Mouse (Mus musculus): ENCODE measurements around the gene Mmp14.

The Mmp14 gene

GRCm38 (mm10) chr14:54435194-54435918 lies 3.9 kb downstream of the Mmp14 start:
- no peak for DNase-seq

- no peak for DNase-seq
Measured at GRCm38 (mm10) chr14:54439155-54439554, 7.7 kb downstream of the Mmp14 start.

GRCm38 (mm10) chr14:54439610-54440009 lies 8.2 kb downstream of the Mmp14 start:
- no peak for DNase-seq

DNA sequence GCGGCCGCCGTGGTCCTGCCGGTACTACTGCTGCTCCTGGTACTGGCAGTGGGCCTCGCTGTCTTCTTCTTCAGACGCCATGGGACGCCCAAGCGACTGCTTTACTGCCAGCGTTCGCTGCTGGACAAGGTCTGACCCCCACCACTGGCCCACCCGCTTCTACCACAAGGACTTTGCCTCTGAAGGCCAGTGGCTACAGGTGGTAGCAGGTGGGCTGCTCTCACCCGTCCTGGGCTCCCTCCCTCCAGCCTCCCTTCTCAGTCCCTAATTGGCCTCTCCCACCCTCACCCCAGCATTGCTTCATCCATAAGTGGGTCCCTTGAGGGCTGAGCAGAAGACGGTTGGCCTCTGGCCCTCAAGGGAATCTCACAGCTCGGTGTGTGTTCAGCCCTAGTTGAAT lies 9.1 kb downstream of the Mmp14 start:
- DNase-seq, result no peak

DNA sequence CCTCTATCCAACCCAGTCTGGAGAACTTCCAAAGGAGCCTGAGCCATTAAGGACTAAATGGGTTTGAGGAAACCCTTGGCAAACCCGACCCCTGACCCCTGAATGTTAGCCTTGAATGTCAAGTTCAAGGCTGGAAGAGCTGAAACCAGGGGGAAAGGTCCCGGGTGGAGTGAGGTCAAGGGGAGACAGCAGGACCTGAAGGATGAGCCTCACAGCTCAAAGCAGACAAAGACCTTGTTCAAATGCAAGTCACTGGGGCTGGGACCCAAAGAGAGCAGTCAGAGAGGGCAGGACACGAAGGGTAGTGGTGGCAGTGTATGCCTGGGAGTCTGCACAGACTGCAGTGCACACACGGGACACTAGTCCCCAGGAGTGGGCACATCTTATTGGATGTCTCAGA lies 10.0 kb downstream of the Mmp14 start:
- DNase-seq, result no peak

DNA sequence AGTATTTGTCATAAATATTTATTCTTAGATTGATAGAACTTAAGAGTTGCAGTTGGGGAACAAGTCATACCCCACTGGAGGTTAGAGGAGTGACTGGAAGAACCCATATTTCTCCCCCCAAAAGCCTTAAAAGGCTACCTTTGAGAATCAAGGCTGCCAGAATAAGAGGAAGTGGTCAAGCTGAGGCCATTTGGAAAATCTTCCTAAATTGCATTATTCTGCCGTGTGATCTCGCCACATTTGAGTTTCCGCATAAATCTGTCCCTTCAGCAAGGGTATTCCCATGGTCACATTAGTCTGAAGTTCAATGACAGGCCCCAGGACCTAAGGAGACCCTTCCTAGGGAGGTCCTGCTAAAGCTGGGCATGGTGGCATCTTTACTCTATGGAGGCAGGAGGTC lies 11.1 kb downstream of the Mmp14 start:
- no peak for DNase-seq

DNA sequence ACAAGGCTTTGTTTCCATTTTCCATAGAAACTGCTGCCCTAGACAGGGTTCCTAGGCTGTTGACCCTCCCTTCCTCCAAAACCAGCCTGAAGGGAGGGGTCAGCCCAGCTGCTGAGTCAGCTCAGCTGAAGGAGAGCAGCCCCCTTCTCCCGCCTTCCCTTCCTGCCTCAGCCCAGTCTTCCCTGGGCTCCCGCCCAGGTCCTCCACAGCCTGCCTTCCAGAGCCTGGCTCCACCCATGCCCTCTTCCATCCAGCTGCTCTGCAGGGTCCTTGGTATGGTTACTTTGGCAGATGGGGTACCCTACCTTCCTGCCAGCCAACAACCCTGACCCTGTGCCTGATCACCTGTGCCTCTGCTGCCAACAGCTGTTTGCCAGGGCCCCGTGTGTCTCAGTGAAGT lies 11.8 kb downstream of the Mmp14 start:
- DNase-seq, result peak; percentile 37 to 54

DNA sequence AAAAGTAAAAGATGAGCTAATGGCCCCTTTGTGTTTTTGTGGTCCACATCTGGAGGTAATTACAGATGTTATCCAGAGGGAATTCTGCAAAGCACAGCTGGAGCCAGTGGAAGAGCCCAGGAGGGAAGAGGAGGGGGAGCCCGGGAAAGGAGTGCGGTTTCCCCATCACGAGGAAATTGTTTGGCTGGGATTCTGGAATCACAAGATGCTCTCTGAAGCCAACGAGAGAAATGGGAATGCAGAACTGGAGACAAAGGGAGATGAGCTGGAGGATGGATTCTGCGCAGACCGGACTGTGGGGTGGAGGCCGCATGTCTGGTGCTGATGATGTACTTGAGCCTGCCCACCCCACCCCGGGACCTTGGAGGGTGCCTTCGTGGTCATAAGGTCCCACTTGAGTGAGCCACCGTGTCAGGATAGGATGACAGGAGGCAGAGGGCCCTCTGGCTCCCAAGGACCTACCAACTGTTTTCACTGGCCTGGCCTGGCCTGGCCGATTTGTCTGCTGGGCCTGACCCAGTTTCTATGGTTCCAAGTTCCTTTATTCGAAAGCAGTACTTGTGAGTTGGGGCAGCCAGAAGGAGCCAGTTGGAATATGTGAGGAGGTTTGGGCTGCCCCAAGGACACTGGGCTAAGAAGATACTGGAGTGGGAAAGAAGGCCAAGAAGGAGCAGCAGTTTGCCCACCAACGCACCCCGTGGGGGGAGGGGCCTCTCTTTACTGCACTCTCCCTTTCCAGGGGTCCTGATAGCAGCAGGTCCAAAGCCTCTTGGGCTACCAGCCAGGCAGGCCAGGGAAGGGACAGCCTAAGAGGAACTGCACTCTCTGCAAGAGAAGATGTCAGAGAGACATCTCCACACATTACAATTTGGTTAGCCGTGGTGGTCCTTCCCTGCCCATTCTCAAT lies 12.6 kb downstream of the Mmp14 start:
- DNase-seq, result peak; percentile 47 to 49

GRCm38 (mm10) chr14:54445476-54445875 lies 14.1 kb downstream of the Mmp14 start:
- peak; percentile 41 to 48 for DNase-seq

DNA sequence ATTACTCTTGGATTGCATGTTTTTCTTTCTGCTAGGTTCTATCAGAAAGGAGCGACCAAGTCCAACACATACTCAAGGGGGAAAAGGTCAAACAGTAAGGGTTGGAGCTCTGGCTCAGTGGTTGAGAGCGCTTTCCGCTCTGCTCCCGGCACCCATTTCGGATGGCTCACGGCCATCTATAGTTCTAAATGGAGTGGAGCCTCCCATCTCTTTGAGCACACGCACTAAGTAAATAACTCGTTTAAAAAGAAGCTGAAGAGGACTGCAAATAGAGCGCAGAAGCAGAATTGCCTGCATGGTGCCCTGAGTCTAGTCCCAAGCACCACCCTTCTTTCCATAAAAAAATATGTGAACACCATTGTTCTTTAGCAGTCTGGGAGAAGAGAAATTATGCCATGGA lies 22.2 kb downstream of the Mmp14 start:
- DNase-seq, result no peak

DNA sequence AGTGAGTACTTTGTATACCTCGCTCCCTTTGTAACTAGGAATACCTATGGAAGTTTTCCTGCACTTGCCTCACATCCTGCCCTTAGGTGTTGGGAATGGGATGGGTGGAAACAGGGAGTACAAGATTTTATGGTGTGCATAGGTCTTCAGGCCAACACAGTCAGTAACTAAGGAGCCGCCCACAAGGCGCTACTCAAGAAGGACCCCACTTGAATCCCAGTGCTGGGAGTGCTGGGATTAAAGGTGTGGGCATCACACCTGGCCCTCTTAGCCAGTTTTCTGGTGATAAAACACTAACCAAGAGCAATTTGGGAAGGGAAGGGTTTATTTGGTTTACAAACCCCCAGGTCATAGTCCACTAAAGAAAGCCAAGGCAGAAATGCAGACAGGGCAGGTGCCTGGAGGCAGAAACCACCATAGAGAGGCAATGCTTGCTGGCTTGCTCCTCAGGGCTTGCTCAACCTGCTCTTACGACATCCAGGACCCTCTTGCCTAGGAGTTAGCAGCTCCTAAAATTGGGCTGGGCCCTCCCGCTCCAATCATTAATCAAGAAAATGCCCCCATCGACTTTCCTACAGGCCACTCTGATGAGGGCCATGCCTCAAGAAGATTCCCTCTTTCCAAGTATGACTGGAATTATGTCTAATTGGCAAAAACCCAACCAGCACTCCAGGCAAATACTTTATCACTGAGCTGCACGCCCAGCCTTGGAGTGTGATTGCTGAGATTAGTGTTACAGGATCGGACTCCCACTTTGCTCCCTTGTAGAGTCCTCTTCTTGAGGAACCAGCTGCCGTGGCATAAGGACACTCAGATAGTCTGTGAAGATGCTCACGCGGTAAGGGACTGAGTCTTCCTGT lies 23.5 kb downstream of the Mmp14 start:
- DNase-seq, result no peak

GRCm38 (mm10) chr14:54457907-54458569 lies 26.6 kb downstream of the Mmp14 start:
- DNase-seq, result no peak

DNA sequence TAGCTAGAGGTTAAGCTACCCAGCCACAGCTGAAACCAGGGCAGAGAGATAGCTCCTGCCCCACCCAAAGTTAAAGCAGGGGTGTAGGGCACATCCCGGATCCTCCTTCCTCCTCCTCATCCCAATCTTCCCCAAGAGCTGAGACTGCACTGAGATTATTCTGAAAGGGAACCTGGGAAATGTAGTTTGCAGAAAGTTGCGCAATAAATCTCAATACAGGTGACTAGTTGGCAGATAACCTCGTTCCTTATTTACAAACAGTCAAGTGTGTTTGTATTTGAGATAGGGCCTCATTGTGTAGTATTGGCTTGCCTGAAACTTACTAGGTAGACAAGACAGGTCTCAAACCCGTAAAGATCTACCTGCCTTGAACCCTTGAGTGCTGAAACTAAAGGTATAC lies 30.7 kb downstream of the Mmp14 start:
- no peak for DNase-seq

DNA sequence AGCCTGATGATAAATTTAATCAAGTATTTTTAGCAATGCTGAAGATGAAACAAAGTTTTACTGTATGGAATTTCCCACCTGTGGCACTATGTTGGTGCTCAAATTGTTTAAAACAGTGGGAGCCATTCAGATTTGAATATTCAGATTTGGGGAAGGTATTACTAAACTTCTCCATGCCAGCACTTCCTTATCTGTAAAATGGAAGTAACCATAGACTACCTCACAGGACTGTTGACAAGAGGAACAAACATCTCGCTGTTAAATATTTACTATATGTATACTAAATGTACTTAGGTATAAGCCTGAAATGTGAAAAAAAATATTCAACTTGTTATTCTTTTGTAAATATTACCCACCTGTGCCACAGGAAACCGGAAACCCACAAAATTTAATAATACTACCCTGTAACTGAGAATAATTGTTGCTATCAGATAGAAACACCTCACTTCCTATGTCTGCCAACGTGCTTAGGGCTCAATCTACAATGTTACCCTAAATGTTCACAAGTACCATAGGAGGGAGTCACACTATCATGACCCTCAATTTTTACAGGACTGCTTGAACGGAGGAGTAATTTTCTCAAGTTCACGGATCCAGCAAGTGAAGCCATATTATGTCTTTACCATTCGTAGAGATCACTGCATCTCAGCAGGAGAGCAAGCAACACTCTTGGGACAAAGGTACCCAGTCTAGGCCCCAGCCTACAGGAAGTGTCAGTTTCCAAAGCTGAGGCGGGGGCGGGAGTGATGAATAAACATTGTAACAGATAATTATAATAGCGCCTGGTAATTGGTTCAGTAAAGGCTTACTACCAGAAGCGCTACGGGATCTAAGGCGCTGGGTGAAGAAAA lies 31.9 kb downstream of the Mmp14 start:
- DNase-seq, result no peak

DNA sequence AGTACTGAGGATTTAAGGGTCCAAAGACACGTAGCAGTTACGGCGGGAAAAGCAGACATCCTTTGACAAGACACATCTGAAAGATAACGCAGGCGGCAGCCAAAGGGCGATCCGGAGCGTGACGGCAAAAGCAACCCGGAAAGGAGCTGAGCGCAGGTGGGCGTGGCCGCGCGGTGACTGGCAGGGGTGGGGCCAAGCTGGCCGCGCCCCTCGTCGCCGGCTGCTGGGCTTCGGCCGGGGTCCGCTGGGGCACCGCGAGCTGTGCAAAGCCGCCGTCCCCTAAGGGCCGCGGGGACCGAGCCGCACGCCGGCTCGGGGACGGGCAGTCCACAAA lies 32.5 kb downstream of the Mmp14 start, which contains the start of gene Lrp10:
Gene Lrp10, plus strand, starts transcription at position 179 of the 334 bp plus-strand sequence.
- peak; percentile 94 to 96 for DNase-seq

- DNase-seq, result peak; percentile 77 to 81
Measured at GRCm38 (mm10) chr14:54464293-54465005, 33.0 kb downstream of the Mmp14 start.

DNA sequence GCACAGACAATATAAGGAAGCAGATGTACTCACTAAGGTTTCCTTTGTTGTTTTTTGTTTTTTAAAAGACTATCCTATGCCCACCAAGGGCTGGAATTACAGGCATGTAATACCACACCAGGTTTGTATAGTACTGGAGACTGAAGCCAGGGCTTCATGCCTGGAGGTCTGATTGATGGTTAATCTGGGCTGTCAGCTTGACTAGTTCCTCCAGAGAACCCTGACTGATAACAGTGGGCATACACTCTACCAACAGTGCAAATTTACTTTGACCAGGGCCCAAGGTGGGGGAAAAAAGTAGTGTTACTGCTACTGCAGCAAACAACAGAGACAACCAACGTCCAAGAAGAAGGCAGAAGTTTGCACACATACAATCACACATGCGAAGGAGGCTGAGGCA lies 40.1 kb downstream of the Mmp14 start:
- DNase-seq, result no peak

DNA sequence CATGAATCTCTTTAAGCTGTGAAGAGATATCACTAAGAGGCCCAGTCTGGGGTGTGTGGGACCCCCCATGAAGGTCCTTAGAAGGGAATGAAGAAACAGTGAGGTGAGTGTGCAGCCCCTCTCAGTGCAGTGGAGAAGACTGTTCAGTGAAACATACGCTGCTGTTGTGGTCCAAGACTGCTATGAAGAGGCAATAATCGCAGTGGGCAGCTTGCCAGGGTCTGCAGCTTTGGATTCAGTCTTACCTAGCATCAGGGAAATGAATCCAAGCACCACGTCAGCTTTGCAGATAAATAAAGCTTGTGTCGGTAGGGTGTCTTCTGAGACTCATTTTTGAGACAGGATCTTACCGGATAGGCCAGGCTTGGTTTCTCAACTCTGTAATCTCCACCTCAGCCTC lies 41.3 kb downstream of the Mmp14 start:
- DNase-seq, result peak; percentile 92 to 93

GRCm38 (mm10) chr14:54474744-54475143 lies 43.3 kb downstream of the Mmp14 start:
- peak; percentile 37 to 57 for DNase-seq

DNA sequence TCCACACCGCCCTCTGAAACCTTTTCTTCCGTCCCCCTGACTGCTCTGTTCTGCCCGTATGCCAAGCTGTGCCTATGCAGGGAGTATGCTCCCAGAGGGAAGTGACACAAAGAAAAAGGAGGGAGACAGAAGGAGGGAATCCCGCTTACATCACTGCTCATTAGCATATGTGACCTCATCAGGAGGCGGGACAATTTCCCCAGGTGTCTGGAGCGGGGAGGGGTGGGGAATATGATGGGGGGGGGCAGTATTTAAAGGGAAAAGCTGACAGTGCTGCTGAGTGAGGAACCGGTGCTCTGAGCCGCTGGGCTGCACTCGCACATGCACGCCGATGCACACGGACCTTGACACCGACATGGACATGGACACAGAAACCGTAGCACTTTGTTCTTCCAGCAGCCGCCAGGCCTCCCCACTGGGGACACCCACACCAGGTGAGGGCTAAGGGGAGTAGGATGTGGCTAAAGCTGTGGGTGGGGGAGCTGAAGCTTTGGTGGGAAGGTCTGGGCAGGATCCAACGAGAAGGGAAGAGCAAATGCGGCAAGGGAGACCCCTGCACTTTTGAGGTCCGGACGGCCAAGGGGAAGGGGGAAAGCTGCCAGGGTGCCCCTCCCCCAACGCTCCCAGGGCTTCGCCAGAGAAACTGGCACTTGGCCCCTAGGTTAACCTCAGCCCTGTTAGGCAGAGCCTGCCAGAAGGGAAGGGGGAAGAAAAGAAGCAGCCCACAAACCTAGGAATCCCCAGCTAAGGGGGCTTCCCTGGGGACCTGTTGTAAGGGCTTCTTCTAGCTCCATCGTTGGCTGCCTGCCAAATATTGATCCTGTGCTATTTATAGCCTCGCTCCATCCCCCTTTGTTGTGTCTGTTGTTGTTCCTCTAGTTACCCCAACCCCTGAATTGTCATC lies 44.8 kb downstream of the Mmp14 start, which contains the start of gene Rem2:
Gene Rem2, plus strand, starts transcription at position 160 of the 904 bp plus-strand sequence.
- DNase-seq, result peak; percentile 86

All from cerebellum, postnatal 10 days (tissue).